Mouse (Mus musculus): ENCODE measurements around the gene Rundc3b. TPM values are rescaled to one million over a fixed set of nuclear protein-coding genes. Genes with fewer than 3 reads are reported as not detected.

Gene Rundc3b
- polyA plus RNA-seq, 1 experiment from 2014 or later = 44.8 TPM

DNA sequence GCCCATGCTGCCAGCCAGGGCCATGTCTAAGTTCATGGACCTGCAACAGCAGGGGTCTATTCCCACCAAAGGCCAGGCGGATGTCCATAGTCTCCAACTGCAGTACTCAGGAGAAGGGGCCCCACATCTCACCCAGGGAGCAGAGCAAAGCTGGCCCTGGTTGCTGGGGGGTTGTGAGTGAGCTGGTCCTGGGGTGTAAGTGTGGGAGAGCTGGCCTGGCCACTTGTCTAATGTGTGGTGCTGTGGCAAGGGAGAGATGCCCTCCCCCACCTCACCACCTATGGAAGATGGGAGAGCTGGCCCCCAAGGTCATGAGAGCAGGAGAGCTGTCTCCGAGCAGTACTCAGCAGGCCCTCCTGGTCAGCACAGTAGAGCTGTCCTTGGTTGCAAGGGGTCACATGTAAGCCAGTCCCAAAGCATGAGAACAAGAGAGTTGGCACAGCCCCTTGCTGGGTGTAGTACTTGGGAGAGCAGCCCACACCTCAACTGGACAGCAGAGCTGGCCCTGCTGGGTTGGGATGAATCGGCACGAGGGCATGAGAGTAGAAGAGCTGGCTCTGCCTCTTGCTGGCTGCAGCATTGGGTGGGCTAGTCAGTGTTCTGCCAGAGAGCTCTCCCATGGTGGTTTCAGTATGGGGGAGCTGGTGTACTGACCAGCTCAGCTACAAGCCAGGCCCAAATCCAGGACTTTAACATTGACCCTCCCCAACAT, 134.6 kb downstream of the Rundc3b start:
- 36% methylated on average over 4 of the region's 4 CpGs for WGBS
- ATAC-seq (ENCODE audit: low FRiP score) = 0 out of 2 replicates have a peak, but pooled peaks have one; percentile 19
- no peaks in the 10 kb centered on the region for H3K9me3 ChIP-seq (replicated peaks)
- no peak overlapping the region for H3K4me3 ChIP-seq (replicated peaks)
- H3K9ac ChIP-seq (replicated peaks) = no peak overlapping the region
- H3K4me1 ChIP-seq = no peaks in the 10 kb centered on the region
- no peak overlapping the region for H3K27ac ChIP-seq (replicated peaks)
- H3K4me2 ChIP-seq = no peak overlapping the region
- H3K27me3 ChIP-seq (replicated peaks) = no peaks in the 10 kb centered on the region
- no peaks in the 10 kb centered on the region for H3K36me3 ChIP-seq

DNA sequence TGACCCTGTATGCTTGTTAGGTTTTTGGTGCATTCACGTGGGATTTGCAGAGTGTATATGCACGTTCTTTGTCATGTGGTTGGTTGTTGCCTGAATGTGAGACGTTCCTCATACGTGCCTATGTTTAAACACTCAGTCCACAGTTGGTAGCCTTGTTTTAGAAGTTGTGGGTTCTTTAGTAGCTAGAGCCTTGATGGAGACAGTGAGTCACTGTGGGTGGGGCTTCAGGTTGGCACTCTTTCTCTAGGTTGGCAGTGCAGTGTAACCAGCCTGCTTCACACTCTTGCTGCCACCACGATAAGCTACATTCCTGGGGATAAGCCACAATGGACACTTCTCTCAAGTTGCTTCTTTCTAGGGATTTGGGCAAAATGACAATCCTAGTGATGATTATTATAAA, 166.2 kb downstream of the Rundc3b start:
- Histone ChIP-seq H3K4me1 (no peaks in the 10 kb centered on the region), H3K9ac (replicated peaks) (no peak overlapping the region), H3K4me2 (no peak overlapping the region), H3K4me3 (replicated peaks) (no peak overlapping the region), H3K27me3 (replicated peaks) (no peaks in the 10 kb centered on the region), H3K36me3 (peaks cover 8% of the 10 kb centered on the region), H3K9me3 (replicated peaks) (no peaks in the 10 kb centered on the region), H3K27ac (replicated peaks) (no peak overlapping the region)
- no peak for ATAC-seq (ENCODE audit: low FRiP score)
- 91% methylated on average over 5 of the region's 5 CpGs for WGBS

DNA sequence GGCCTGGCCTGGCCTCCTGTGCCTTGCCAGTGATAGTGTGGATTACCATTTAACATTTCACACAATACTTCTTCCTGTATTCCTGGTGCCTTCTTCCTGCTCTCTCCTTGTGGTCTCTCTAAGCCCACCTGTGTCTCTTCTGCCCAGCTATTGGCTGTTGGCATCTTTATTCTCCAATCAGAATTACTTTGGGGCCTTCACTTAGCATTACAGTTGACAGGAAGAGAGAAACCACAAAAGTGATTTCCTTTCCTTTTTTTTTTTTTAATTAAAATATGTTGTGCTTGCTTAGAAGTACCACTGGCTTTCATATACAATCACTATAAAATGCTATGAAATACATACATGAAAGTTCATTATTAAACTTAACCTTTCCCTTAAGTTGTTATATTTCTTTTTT, 167.2 kb downstream of the Rundc3b start:
- H3K27me3 ChIP-seq (replicated peaks) = no peaks in the 10 kb centered on the region
- H3K4me1 ChIP-seq = no peaks in the 10 kb centered on the region
- no peak for ATAC-seq (ENCODE audit: low FRiP score)
- peaks cover 8% of the 10 kb centered on the region for H3K36me3 ChIP-seq
- no peak overlapping the region for H3K27ac ChIP-seq (replicated peaks)
- H3K9me3 ChIP-seq (replicated peaks) = no peaks in the 10 kb centered on the region
- H3K9ac ChIP-seq (replicated peaks) = no peak overlapping the region
- no peak overlapping the region for H3K4me2 ChIP-seq
- no peak overlapping the region for H3K4me3 ChIP-seq (replicated peaks)

Other genes with a start within 250 kb of the Rundc3b start
- 7.4 and 13.4 TPM in 2 replicates for gene Dbf4, start 200.2 kb downstream of the Rundc3b start, polyA plus RNA-seq (2015; fragmentation: Nextera tagmentation; extraction: Ambion mirVana)
- gene Slc25a40, start 200.1 kb downstream of the Rundc3b start, polyA plus RNA-seq (2015; fragmentation: Nextera tagmentation; extraction: Ambion mirVana) = 7.7 and 9.0 TPM in 2 replicates
- 1.7 and 2.4 TPM in 2 replicates for gene Abcb1a, start 37.1 kb upstream of the Rundc3b start, polyA plus RNA-seq (2015; fragmentation: Nextera tagmentation; extraction: Ambion mirVana)
- 0.50 and 1.2 TPM in 2 replicates for gene Abcb1b, start 175.2 kb upstream of the Rundc3b start, polyA plus RNA-seq (2015; fragmentation: Nextera tagmentation; extraction: Ambion mirVana)

Measured in neural tube, embryonic 15.5 days (tissue).